Mouse (Mus musculus) megakaryocyte-erythroid progenitor cell, adult 5-6 weeks (primary cell): ENCODE data around the gene Glis3. TPM values are rescaled to one million over a fixed set of nuclear protein-coding genes. Genes with fewer than 3 reads are reported as not detected.

Source experiments
- ATAC-seq: replicated peaks from 2 replicates; pipeline ENCODE4 v1.8.0; 2016; ENCODE audit warnings: mild to moderate bottlenecking, inconsistent platforms; ENCODE audit not compliant: severe bottlenecking, poor library complexity, low FRiP score, low TSS enrichment
- total RNA-seq, 2 experiments: library from RNA; stranded (forward) in 1 of 2; stranded (reverse) in 1 of 2; fragments of 200-1000, 215-1000 nt in 1 of 2; fragments of >200 nt in 1 of 2; fragmentation: Nextera tagmentation in 1 of 2; gene quantifications; 2 replicates each; pipeline ENCODE4 v1.2.3; 2014 to 2017

Gene Glis3
- total RNA-seq, 2 experiments from 2014 or later: 0.37 to 0.80 TPM

DNA sequence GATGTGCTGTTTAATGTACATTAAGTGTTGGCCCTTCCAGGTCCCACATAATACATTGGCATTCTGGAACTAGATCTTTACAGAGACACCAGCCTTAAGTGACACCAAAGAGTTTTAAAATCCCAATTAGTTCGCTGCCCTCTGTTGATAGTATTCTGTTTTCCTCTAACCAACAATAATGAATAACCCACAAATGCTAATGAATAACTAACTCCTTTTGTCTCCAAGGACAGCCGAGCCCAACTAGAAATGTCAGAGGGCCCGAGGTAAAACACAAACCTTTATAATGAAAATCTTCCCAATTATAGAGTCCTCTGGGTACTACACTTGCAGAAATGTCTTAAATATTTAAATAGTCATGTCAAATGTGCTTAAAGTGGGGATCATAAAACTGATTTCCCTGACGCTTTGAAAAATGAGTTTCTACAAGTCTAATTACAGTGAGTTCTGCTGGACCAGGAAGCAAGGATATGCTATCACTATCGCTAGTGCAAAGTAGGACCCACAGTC is 22.1 kb downstream of the Glis3 start:
- no peak for ATAC-seq

DNA sequence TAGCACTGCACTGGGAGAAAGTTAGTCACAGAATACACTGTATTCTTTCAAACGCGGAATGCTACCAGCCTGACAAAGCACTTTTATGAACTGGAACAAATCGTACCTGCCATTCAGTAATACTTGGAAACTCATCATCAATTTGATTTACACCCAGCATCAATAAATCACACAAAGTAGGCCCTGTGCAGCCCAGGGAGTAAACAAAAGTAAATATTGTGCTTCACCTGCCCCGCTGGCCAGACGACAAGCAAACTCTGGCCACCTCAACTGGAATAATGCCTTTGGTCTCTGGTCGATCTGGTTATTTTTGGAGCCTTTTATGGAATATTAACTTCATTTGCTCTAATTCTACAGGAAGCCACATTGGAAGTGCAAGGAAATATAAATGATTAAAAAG is 23.0 kb downstream of the Glis3 start:
- ATAC-seq: no peak

DNA sequence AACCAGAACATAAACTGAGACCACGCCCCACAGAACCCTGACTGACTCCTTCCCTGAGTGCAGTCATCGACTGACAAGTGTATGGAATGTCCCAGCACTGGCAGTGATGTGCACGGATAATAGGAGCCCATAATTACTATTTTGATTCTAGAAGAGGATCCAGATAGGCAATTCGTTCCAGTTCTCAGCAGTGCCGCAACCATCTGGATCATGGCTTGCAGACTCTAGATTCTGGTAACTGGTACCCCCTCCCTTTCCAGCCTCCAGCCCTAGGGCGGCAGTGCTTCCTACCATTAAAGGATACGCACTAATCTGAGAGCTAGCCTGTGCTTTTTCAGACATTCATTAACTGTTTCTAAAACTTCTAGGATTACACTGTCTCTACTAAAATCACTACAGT is 24.7 kb downstream of the Glis3 start:
- ATAC-seq: no peak

DNA sequence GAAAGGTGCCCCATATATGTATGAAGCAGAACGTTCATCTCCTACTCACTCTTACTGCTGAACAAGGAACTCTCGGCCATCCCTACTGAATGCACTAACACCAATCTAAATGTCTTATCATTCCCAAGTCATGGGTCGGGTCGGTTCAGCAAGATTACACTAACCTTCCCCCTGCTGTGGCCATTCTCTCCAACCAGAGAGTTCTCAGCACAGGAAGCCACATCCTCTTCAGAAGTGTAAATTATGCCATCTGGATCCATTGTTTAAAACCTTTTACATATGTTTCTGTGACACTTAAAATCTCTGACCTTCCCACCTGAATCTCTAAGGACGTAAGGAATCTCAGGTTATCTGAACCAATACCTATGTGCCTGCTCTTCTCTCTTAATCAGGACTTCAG is 29.0 kb downstream of the Glis3 start:
- no peak for ATAC-seq

- ATAC-seq: no peak
Measured at GRCm38 (mm10) chr19:28649489-28649888, 30.4 kb downstream of the Glis3 start.

DNA sequence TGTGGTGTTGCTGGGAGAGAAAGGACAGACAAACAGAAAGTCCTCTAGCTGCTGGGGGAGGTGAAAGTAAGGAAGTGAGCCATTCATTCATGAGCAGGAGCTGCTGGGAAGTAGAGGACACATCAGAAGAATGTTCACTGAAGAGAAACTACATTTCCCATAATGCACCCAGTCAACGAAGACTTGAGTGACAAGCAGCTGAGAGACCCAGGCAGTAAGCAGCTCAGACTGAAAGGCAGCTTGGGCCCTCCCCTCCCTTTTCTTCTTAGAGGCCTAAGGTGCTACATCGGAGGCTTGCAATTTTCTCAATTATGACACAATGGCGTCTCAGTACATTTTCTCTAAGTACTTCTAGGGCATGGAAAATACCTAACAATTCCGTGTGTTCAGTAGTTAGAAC is 31.0 kb downstream of the Glis3 start:
- ATAC-seq: no peak

DNA sequence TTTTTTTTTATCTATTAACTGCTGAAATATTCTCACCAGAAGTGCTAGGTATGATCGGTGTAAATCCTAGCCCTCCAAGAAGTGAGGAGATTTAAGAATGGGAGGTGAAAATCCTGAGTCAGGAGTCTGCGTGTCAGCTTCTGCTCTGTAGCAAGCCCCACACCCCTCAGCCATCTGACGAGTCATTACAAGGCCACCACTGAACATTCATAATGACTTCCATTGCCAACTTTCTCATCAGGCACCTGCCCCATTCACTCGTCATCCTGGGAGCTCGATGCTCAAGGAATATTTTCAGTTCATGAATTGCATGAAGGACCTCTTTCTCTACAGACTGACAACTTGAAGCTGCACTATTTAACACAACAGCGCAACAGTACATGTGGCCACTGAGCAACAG is 32.5 kb downstream of the Glis3 start:
- no peak for ATAC-seq

- ATAC-seq: no peak
Measured at GRCm38 (mm10) chr19:28646286-28646685, 33.6 kb downstream of the Glis3 start.

- no peak for ATAC-seq
Measured at GRCm38 (mm10) chr19:28640861-28641381, 39.0 kb downstream of the Glis3 start.

DNA sequence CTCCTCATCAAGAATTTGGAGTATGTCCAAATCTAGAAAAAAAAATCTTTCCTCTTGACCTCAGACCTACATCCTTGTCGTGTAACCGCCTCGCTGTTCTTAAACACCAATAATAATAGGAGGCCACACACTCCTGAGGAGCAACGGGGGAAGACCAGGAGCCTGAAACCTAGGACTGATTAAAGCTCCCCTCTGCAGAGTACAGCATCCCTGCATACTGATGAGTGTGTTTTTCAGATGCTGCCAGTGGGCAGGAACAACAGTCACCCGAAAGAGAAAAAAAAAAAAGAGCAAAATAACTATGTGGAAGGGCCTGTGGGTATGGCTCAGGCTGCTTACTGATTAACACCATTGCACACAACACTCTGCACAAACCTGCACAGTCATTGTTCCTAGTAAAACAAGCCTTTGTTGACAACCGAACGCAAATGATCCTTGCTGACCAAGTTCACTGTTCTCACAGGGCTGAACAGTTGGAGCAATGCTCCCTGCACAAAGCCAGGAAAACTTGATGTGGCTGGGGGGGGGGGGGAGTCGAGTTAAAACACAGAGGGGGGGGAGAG is 43.8 kb downstream of the Glis3 start:
- ATAC-seq: no peak

DNA sequence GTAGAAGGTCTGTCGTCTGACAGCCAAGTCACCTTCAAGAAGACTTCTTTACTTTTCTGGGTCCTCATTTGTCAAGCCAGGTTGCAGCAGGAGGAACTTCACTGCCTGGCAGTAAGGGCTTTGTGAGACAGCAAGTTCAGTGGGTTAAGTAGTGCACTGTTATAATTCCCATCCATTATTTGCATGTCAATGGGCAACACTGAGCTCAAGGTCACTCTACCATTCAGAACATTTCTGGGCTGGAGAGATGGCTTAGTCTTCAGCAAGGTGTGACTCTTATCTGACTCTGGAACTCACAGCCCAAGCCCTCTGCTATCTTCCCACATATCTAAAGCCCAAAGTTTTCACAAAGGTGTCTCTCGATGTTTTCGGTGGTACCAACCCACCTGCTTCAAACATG is 44.9 kb downstream of the Glis3 start:
- ATAC-seq: no peak

DNA sequence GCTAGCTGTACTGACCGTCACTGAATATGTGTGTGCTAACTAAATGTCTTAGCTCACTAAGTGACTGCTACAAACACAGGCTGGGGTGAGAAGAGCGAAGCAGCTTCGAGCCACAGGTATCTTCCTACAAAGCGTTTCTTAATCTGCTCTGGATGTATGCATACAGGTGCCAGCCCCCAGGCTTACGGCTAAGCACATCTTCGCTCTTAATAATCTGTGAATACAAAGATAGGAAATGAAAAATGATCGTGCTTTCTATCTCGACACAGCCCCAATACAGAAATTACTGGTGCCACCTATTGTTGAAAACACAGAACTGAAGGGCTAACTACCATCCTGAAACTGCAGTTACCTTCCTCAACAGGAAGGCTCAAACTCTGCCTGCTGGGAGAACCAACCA is 51.5 kb downstream of the Glis3 start:
- no peak for ATAC-seq

DNA sequence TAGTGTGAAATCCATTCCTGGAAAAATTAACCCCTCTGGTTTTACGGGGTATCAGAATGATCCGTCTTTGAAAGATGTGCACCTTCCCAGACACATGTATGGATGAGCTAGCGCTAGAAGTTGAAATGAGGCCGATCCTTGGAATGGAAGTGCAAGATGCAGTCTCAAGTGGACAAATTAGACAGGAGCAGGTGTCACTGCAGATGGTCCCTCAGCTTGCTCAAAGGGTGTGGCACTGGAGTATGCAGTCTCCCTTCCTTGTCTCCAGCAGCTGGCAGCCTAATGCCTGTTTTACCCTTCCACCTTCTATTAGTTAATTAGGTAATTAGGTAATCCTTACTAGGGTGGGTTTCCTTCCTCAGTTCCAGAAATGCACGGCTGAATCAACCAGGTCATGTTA is 53.7 kb downstream of the Glis3 start:
- ATAC-seq: no peak

DNA sequence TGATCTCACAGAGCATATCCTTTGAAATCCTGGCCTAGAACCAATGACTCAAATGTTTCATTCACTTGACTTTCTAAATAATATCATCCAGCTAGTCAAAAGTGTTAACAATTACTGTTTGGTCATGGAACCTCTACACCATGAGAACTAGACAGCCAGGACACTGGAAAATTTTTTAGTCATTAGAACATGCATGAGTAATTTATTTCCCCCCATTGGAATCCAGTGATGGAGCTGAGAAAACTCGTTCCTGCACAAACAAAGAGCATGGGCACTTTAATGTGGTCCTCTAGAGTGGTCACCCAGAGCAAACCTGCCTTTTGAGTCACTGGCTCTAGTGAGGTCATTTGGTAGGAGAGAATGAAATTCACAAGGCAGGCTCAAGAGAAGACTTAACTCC is 55.3 kb downstream of the Glis3 start:
- no peak for ATAC-seq

GRCm38 (mm10) chr19:28623726-28624125 is 56.2 kb downstream of the Glis3 start:
- ATAC-seq: no peak

DNA sequence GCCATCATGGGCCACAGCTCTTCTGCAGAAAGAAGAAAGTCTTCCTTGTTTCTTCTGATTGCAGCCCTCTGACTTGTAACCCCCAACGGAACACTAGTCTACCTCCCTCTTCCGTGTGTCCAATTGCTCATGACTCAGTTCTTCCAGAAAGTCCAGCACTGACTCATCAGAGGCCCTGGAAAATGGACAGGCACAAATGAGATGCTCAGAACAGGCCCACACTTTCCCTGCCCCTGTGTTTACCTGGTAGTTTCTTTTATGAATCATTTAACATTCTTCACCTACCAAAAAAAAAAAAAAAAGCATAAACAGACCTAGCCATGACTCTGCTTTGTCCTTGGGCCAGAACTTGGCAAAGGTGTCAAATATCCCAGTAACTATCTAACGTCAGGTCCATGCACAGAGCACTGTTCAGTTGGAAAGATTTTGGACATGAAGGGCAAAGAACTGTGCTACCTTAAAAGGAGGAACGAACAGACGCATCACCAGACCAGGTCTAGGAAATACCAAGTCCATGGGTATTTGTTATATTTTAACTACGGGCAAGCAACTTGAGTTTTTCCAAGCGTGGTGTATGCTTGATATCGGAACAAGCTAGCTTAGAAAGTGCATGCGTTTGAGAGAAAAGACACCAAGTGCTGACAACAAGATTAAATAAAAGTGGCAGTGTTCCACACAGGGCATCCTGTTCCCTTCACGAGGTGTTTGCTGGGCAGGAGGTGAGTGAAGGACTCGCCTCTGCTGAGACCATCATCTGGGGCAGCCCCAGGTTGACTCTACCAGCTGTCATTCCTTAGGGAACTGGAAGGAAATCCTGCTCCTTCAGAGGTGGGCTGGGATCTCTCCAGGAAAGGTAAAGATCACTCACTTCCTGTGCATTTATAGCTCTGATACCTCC is 58.0 kb downstream of the Glis3 start:
- no peak for ATAC-seq

GRCm38 (mm10) chr19:28617736-28618135 is 62.1 kb downstream of the Glis3 start:
- ATAC-seq: no peak

GRCm38 (mm10) chr19:28617191-28617590 is 62.7 kb downstream of the Glis3 start:
- no peak for ATAC-seq

DNA sequence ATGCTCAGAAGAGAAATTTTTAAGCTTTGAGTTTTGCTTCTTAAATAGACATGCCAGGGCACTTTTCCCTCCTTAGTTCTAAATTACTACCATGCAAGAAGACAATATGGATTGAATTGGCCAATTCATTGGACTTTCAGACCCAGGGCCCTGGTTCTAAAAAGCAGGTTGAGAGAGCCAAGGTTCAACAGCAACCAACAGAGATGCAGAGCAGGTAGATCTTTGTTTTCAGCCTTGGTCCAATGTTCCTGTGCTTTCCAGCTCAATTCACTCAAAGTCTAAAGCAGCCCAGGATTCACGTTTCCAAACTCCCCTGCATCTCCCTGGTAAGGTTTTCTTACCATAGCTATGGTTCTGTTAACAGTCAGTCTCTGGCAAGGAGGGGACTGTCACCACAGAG is 63.4 kb downstream of the Glis3 start:
- ATAC-seq: no peak

GRCm38 (mm10) chr19:28612249-28612648 is 67.6 kb downstream of the Glis3 start:
- no peak for ATAC-seq

- ATAC-seq: no peak
Measured at GRCm38 (mm10) chr19:28608747-28609146, 71.1 kb downstream of the Glis3 start.
